Mouse (Mus musculus) forebrain, embryonic 12.5 days (tissue): ENCODE measurements around the gene Galntl6. TPM values are rescaled to one million over a fixed set of nuclear protein-coding genes. Genes with fewer than 3 reads are reported as not detected.
A peak's percentile ranks its signal among the peaks of the same experiment; 100 is the strongest.

Experiments used
- ATAC-seq: fragments of 200-750 bp; cut with Nextera tagmentation; 2 replicates; pipeline ENCODE4 v1.8.0; 2017; ENCODE audit warnings: moderate TSS enrichment; ENCODE audit not compliant: low FRiP score
- H3K27ac ChIP-seq: fragments of 300-500 bp; sonication (generic); 2 replicates; pipeline ENCODE4 v1.5.1; 2016; ENCODE audit warnings: mild to moderate bottlenecking
- H3K27me3 ChIP-seq: fragments of 300-500 bp; sonication (generic); 2 replicates; pipeline ENCODE4 v1.6.1; 2016; ENCODE audit warnings: mild to moderate bottlenecking
- H3K36me3 ChIP-seq: fragments of 300-500 bp; sonication (generic); replicated peaks from 2 replicates; pipeline ENCODE4 v1.6.1; 2016; ENCODE audit warnings: mild to moderate bottlenecking
- H3K4me1 ChIP-seq: fragments of 300-500 bp; sonication (generic); 2 replicates; pipeline ENCODE4 v1.6.1; 2016
- H3K4me2 ChIP-seq: fragments of 300-500 bp; sonication (generic); 2 replicates; pipeline ENCODE4 v1.6.1; 2016; ENCODE audit warnings: mild to moderate bottlenecking, moderate library complexity
- H3K4me3 ChIP-seq: fragments of 300-500 bp; sonication (generic); replicated peaks from 2 replicates; pipeline ENCODE4 v1.5.1; 2016; ENCODE audit warnings: mild to moderate bottlenecking
- H3K9ac ChIP-seq: fragments of 300-500 bp; sonication (generic); 2 replicates; pipeline ENCODE4 v1.6.1; 2016; ENCODE audit warnings: mild to moderate bottlenecking
- H3K9me3 ChIP-seq: fragments of 300-500 bp; sonication (generic); 2 replicates; pipeline ENCODE4 v1.6.1; 2016
- WGBS: fragments of 180-500 bp; shearing (Covaris S2); methylation state at CpG from one replicate; pipeline ENCODE4 v1.1.7; 2016; 5-methylcytosine and 5-hydroxymethylcytosine counted together
- polyA plus RNA-seq: library from polyadenylated mRNA; unstranded; fragments of >200 nt; fragmentation: Nextera tagmentation; extraction: Ambion mirVana; gene quantifications from 2 replicates; pipeline ENCODE4 v1.2.1, GENCODE M21; 2016

Gene Galntl6
- polyA plus RNA-seq, 1 experiment from 2014 or later, result 2.5 TPM

DNA sequence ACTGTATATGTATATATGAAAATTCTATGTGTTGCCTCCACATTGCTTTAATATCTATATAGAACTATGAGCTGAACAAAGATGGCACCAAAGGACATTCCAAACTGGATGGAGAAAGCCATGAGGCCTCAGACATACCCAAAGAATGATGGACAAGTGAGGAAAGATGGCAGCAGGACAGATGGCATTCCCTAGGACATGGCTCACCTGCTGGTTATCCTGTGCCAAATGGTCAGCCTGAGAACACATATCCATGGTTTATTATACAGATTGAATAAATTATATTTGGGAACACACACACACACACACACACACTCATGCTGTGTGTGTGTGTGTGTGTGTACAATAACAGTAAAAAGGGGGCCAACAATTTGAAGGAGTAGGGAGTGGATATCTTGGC, 1063.4 kb downstream of the Galntl6 start:
- Histone ChIP-seq H3K27me3 (no peaks in the 10 kb centered on the region), H3K9ac (no peak overlapping the region), H3K4me1 (no peaks in the 10 kb centered on the region), H3K36me3 (no peaks in the 10 kb centered on the region), H3K4me3 (no peak overlapping the region), H3K27ac (no peak overlapping the region), H3K4me2 (no peak overlapping the region), H3K9me3 (no peaks in the 10 kb centered on the region)
- no peak for ATAC-seq

DNA sequence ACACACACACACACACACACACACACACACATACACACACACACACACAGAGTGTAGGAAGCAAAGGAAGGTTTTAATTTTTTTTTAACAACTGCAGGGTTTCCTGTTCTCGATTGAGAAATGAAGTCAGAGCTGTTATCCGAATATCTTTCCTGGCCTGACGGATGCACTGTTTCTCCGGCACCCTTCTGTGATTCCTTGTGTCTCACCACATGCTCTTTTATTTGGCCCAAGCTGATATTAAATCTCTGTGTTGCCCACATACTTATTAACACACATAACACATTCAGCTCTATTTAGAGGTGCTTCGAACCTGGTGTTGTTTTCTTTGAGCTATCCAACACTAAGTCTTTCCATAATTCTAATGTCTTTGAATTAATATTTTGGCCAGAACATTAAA, 1069.0 kb downstream of the Galntl6 start:
- Histone ChIP-seq H3K4me3 (no peak overlapping the region), H3K9ac (no peak overlapping the region), H3K27ac (no peak overlapping the region), H3K36me3 (no peaks in the 10 kb centered on the region), H3K4me1 (no peaks in the 10 kb centered on the region), H3K27me3 (no peaks in the 10 kb centered on the region), H3K9me3 (no peaks in the 10 kb centered on the region), H3K4me2 (no peak overlapping the region)
- no peak for ATAC-seq
- 69% methylated on average over 5 of the region's 5 CpGs for WGBS

DNA sequence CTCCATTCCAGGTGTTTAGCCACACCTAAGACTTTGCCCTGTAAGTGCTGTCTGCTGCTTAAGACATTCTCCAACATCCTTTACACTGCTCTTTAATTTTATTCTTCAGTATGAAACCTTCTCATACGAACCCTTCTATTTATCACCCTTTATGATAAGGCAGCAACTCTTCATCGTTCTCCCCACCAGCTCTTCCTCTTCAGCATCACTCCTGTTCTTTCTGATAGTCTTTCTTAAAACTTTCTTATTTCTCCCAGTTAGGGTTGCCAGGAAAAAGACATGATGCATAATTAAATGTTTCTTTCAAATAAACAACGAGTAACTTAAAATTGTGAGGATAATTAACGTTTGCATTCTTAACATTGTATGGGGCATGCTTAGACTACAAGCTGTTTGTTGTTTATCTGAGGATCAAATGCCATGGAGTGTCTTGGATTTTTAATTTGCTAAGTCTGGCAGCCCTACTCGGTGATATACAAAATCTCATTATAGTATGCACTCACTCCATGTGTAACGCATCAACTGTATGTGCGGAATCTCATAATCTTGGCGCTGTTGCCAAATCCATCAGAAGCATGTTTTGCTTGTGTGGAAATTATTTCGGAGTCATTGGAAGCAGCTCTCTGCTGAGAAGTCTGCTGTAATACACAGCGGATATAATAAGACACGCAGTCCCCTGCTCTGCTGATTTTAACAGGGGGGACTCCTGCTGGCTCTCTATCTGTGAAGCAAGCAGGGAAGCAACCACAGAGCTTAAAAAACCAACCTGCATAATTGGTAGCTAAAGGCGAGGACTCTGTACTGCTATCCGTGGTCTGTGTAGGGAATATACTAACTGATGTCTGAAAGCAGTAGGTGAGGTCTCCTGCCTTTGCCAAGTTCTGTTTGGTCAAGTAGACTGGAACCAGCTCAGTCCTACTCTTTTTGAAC, 1069.7 kb downstream of the Galntl6 start:
- Histone ChIP-seq H3K27me3 (no peaks in the 10 kb centered on the region), H3K4me2 (no peak overlapping the region), H3K9me3 (no peaks in the 10 kb centered on the region), H3K36me3 (no peaks in the 10 kb centered on the region), H3K9ac (no peak overlapping the region), H3K4me1 (no peaks in the 10 kb centered on the region), H3K27ac (no peak overlapping the region), H3K4me3 (no peak overlapping the region)
- 77% methylated on average over 13 of the region's 13 CpGs for WGBS
- 0 out of 2 replicates have a peak, but pooled peaks have one; percentile 36 for ATAC-seq

DNA sequence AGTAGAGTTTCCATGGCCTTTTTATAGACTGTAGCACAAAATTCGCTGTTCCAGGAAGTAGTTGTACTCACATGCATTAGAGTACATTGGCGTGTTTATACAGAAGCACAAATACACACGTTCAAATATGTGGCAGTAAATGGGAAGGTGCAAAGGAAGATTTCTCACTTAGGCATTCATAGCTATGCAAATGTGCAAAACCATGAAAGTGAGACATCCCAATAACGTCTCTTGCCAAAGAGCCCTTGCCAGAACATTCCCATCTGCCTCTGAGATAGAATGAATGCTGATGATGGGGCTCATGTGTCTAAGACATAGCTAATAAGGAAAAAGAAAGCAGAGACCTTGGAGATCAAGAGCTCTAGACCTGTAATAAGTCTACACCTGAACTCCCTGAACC, 1071.0 kb downstream of the Galntl6 start:
- 80% methylated on average over 4 of the region's 4 CpGs for WGBS
- Histone ChIP-seq H3K9ac (no peak overlapping the region), H3K27ac (no peak overlapping the region), H3K27me3 (no peaks in the 10 kb centered on the region), H3K36me3 (no peaks in the 10 kb centered on the region), H3K4me1 (peaks cover 10% of the 10 kb centered on the region), H3K4me3 (no peak overlapping the region), H3K4me2 (no peak overlapping the region), H3K9me3 (no peaks in the 10 kb centered on the region)
- no peak for ATAC-seq

DNA sequence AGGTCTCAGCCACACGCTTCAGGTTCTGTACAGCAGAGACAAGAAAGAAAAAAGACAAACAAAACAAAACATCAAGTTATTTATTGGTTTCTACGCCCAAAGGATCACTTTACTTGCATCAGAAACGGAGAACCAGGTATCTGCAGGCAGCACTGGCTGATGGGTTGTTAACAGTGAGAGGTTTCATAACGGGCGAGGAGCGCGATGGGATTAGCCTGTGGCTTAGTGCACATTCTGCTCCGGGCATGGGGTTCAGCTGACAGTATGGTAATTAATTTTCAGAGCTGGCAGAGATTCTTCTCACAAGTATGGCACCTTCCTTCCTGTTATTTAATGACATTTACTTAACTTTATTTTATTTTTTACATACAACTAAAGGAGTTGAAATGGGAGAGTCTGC, 1075.1 kb downstream of the Galntl6 start:
- Histone ChIP-seq H3K4me1 (peaks cover 16% of the 10 kb centered on the region), H3K36me3 (no peaks in the 10 kb centered on the region), H3K9ac (peak overlapping the region; percentile 17; the same call in 1 of the 2 replicates), H3K4me3 (no peak overlapping the region), H3K27me3 (0 out of 2 replicates have a peak, but pooled peaks cover 5% of the 10 kb centered on the region), H3K4me2 (peak overlapping the region; percentile 40), H3K9me3 (no peaks in the 10 kb centered on the region), H3K27ac (no peak overlapping the region)
- ATAC-seq, result no peak
- WGBS, result 34% methylated on average over 8 of the region's 8 CpGs

DNA sequence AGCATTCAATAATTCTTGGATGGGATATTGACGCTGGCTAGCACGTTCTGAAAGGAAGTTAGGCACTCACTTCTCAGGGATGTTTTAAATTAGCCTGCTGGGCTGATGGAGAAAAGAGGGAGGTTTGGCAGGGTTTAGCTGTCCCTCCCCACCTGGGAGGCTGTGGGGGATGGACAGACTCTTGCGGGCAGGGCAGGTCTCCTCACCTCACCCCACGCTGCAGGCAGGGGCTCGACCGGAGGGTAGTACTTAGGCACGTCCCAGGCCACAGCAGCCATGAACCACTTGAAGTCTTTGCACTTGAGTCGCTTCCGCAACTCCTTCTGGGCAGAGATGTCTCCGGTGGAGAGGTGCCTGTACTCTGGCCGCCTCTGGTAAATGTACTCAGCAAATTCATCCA, 1075.5 kb downstream of the Galntl6 start:
- 0 out of 2 replicates have a peak, but pooled peaks cover 5% of the 10 kb centered on the region for H3K27me3 ChIP-seq
- peak overlapping the region; percentile 40 for H3K4me2 ChIP-seq
- no peaks in the 10 kb centered on the region for H3K36me3 ChIP-seq
- no peaks in the 10 kb centered on the region for H3K9me3 ChIP-seq
- H3K4me1 ChIP-seq, result peaks cover 16% of the 10 kb centered on the region
- H3K4me3 ChIP-seq, result no peak overlapping the region
- peak; percentile 49; the same call in 1 of the 2 replicates for ATAC-seq
- no peak overlapping the region for H3K27ac ChIP-seq
- 39% methylated on average over 11 of the region's 11 CpGs for WGBS
- peak overlapping the region; percentile 17; the same call in 1 of the 2 replicates for H3K9ac ChIP-seq

DNA sequence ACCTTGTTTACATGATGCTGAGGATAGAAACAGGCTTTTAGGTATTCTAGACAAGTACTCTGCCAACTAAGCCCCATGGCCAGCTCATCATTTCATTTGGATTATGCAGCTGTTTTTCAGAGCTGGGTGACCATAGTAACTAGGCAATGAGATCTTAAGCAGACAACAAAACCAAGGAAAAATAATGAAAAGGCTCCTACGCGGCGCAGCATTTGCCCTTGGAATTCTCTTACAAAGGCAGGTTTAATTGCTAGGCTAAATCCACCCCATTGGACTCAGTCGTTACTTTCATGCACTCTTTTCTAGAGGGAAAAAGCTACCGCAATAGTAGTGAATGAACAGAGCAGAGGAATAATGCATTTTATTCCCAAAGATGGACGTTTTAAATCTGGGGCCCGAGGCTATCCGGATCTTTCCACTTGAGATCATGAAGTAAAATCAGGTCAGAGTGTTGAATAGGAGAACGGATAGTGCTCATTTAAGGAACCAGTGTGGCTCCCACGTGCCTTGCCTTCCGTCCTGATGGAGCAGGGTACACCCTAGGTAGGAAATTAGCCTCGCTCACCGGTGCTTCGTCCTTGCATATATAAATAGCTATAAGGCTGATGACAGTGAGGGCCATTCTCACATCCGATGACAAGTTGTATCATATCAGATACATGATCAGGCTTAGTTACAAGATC, 1076.1 kb downstream of the Galntl6 start:
- H3K4me3 ChIP-seq, result no peak overlapping the region

DNA sequence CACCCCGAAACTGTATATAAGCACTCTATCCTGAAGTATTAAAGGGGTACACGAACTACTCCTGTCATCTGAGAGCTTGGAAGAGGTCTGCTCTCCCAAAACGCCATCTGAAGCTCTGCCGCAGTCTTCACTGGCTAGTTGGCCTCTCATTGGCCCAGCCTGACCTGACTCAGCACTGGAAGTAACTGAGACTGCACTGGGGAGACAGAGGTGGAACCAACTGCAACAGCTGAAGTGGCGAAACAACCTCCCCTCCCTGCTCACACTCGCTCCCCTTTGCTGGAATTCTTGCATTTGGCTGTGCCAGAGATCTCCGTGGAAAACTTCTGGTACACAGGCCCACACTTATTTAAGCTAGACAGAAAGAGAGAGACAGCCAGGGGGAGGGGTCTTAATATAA, 1089.3 kb downstream of the Galntl6 start:
- H3K4me3 ChIP-seq, result no peak overlapping the region
- H3K36me3 ChIP-seq, result no peaks in the 10 kb centered on the region
- WGBS, result 74% methylated on average over 7 of the region's 7 CpGs
- no peak overlapping the region for H3K4me2 ChIP-seq
- H3K27ac ChIP-seq, result no peak overlapping the region
- ATAC-seq, result no peak
- no peaks in the 10 kb centered on the region for H3K4me1 ChIP-seq
- H3K27me3 ChIP-seq, result no peaks in the 10 kb centered on the region
- no peaks in the 10 kb centered on the region for H3K9me3 ChIP-seq
- H3K9ac ChIP-seq, result no peak overlapping the region

More for the DNA sequence above, 1076.1 kb downstream of the Galntl6 start:
- peak; percentile 74; the same call in 1 of the 2 replicates for ATAC-seq
- H3K4me2 ChIP-seq, result peak overlapping the region; percentile 40
- no peaks in the 10 kb centered on the region for H3K9me3 ChIP-seq
- no peak overlapping the region for H3K27ac ChIP-seq
- 0 out of 2 replicates have a peak, but pooled peaks cover 5% of the 10 kb centered on the region for H3K27me3 ChIP-seq
- H3K36me3 ChIP-seq, result no peaks in the 10 kb centered on the region
- H3K4me1 ChIP-seq, result peaks cover 16% of the 10 kb centered on the region
- H3K9ac ChIP-seq, result no peak overlapping the region
- 20% methylated on average over 15 of the region's 15 CpGs for WGBS

DNA sequence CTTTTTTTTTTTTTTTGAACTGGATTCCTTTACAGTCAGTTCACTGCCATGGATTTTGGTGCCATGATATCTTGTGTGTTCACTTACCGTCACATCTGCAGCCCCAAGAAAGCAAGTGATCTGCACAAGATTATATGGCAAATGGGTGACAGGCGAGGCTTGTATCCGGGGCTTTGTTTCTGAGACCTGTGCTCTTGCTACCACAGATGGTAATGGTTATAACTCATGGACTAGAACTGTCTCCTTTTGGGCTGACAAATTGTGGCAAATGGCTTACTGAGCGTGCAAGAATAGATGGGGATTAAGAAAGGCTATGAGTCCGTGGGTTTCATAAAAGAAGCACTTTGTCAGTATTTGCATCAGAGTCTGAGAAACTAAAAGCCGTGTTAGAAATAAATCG, 1096.4 kb downstream of the Galntl6 start:
- no peak overlapping the region for H3K4me2 ChIP-seq
- no peak overlapping the region for H3K4me3 ChIP-seq
- H3K27me3 ChIP-seq, result no peaks in the 10 kb centered on the region
- H3K27ac ChIP-seq, result no peak overlapping the region
- 66% methylated on average over 7 of the region's 7 CpGs for WGBS
- ATAC-seq, result no peak
- H3K4me1 ChIP-seq, result no peaks in the 10 kb centered on the region
- no peaks in the 10 kb centered on the region for H3K36me3 ChIP-seq
- H3K9ac ChIP-seq, result no peak overlapping the region
- no peaks in the 10 kb centered on the region for H3K9me3 ChIP-seq

DNA sequence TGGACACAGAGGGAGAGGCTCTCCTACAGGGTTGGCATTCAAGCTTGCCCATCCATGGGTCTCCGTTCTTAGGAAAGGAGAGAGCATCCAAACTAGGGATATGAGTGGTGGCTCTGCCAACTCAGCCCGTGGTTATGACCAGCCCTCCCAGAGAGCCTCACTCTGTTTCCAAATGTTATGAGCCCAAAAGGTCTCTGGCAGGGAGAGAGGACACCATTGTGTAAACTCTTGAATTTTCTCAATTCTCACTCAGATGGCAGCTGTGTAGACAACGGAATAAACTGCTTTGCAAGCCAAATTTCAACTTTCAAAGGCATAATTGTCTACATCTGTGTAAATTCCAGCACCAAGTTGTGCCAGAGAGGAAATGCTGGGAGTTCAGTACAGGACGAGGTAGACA, 1105.4 kb downstream of the Galntl6 start:
- Histone ChIP-seq H3K36me3 (no peaks in the 10 kb centered on the region), H3K27me3 (no peaks in the 10 kb centered on the region), H3K27ac (no peak overlapping the region), H3K9ac (no peak overlapping the region), H3K9me3 (no peaks in the 10 kb centered on the region), H3K4me1 (no peaks in the 10 kb centered on the region), H3K4me3 (no peak overlapping the region), H3K4me2 (no peak overlapping the region)
- ATAC-seq, result no peak
- 82% methylated on average over 4 of the region's 4 CpGs for WGBS

DNA sequence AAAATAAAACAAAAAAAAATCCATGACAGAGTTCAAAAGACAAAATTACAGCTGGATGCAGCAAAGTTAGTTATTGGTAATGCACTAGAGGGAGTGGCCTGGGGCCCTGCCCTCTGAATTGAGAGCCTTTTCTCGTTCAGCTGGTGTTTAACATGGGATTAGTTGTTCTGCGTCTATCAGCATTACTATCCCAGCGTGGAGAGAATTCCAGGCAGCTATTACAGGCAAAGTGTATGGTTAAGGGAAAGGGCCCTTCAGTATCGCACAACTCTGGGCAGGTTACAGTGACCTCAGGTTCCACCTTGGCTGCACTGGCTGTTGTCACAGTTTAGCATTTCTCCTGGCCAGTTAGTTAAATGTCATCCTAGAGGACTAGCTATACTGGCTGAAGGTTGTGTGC, 1107.3 kb downstream of the Galntl6 start:
- Histone ChIP-seq H3K4me1 (peaks cover under 1% of the 10 kb centered on the region), H3K27ac (no peak overlapping the region), H3K36me3 (no peaks in the 10 kb centered on the region), H3K9ac (no peak overlapping the region), H3K4me2 (no peak overlapping the region), H3K27me3 (no peaks in the 10 kb centered on the region), H3K9me3 (no peaks in the 10 kb centered on the region), H3K4me3 (no peak overlapping the region)
- WGBS, result 62% methylated on average over 4 of the region's 4 CpGs
- no peak for ATAC-seq

DNA sequence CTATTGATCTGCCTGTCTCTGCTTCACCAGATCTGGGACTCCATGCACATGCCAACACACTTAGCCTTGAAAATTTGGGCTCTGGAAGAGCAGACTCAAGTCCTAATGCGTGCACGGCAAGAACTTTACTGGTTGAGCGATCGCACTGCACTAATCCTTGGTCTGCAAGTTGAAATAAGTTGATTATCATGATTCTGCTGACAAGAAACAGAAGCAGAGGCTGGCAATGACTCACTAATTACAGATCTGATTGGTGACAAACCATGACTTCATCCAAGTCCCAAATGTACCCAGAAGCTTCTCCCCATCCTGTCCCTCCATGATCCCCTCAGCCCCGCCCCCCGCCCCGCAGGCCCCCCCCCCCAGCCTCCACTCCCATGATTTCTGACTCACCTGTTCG, 1108.6 kb downstream of the Galntl6 start:
- Histone ChIP-seq H3K27me3 (no peaks in the 10 kb centered on the region), H3K4me3 (no peak overlapping the region), H3K4me2 (no peak overlapping the region), H3K9me3 (no peaks in the 10 kb centered on the region), H3K9ac (no peak overlapping the region), H3K36me3 (no peaks in the 10 kb centered on the region), H3K4me1 (peaks cover 7% of the 10 kb centered on the region), H3K27ac (no peak overlapping the region)
- 86% methylated on average over 8 of the region's 8 CpGs for WGBS
- ATAC-seq, result no peak
